Mouse (Mus musculus): Measurements from ENCODE around the gene Ttyh2.

Ttyh2 gene

DNA sequence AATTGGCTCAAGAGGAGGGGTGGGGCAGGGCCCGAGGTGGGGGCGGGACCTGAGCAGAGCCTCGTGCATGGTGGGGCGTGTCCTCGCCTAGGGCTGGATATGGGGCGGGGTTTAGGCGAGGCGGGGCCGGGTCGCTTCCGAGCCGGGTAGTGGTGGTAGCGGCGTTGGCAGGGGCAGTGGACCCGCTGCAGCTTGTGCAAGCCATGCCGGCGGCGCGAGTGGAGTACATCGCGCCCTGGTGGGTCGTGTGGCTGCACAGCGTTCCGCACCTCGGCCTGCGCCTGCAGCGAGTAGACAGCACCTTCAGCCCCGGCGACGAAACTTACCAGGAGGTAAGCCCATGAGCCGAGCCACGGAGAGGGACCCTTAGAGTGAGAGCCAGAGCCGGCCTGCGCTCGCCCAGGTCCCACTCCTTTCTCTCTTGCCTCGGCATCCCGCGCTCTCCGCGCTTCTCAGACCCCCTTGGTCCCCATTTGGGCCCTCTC lies at the start of gene Ttyh2:
Gene Ttyh2 (plus strand): TSS at position 91 of the 485 bp plus-strand sequence.
- DNase-seq = peak; percentile 94

DNA sequence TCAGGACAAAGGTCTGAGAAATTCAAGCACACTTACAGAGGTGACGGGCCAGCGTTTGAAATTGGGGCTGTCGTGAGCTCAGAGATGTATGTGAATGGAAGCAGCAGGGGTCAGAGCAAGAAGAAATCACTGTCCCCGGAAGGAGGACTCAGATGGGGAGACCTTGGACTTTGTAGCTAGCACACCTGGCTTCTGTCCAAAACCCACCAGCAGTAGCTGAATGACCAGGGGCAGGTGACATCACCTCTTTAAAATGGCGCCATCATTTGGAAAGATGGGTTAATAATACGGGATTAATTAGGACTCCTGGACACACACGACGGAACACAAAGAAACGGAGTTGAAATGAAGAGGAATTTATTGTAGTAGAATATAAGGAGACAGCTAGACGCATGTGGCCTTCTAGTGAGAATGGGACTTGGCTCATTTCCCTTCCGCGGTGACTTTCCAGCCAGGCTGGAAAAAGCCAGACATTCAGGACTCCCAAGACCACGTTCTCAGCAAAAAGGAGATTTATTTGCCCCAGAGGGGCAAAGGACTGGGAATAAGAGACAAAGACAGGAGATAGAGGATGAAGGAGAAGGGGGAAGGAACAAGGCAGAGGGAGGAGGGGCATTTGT lies 49.0 kb upstream of the Ttyh2 start:
- DNase-seq = no peak

DNA sequence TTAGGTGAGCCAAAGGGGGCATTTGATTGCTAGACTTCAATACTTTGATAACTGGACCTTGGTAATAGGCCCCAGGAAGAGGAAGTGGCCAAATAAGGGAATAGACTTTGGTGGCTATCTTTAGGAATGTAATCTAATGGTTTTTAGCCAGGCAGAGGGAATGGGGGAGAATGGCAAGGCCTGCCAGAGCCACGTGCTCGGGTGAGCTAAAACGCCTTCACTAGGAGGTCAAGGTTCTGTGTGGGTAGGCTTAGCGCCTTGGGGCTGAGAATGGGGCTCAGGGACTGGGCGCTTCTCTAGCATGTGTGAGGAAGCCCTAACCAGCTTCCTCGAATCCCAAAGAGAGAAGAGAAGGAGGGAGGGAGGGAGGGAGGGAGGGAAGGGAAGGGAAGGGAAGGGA lies 48.2 kb upstream of the Ttyh2 start:
- DNase-seq = no peak

DNA sequence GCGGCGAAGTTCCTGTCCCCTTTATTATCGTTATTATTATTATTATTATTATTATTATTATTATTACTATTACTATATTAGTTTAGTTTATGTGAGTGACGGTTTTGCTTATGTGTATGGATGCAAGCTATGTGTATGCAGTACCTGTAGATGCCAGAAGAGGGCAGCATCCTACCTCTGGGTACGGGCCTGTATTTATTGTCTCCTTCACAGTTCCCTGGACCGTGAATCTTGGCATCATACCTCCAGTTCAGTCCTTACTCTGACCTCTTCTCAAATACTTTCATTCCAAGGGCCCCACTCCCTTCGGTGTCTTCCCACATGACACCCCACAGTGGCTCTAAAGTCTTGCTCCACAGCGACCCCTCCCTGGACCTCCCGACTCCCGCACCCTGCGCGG lies 47.2 kb upstream of the Ttyh2 start:
- DNase-seq = no peak

DNA sequence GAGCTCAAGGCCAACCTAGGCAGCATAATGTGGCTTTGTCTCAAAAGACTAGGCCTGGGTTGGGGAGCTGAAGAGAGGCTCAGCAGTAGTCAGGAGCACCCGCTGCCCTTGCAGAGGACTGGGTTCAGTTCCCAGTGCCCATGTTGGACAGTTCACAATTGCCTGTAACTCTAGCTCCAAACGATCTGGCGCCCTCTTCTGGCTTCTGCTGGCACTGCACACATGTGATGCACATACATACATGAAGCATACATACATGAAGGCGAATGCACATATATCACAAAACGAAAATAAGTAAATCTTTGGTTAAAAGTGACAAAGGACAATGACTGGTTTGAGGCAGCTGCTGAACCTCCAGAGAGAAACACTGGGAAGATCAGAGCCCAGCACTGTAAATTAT lies 45.2 kb upstream of the Ttyh2 start:
- no peak for DNase-seq

DNA sequence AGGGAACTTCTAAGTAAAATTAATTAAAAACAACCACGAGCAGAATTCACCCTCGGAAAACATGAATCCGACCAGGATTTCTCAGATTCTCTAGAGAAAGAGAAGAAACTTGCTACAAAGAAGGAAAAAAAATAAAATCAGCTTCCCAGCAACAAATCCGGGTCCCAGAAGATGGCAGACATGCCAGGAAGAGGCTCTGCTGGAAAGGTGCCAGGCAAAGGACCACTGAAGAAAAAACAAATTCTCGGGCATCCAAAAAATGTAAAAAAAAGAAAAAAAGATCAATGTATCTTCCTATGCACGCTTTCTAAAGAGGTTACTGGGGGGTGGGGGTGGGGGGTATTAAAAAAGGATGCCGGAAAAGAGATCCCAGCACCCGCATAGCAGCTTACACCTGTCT lies 43.0 kb upstream of the Ttyh2 start:
- no peak for DNase-seq

DNA sequence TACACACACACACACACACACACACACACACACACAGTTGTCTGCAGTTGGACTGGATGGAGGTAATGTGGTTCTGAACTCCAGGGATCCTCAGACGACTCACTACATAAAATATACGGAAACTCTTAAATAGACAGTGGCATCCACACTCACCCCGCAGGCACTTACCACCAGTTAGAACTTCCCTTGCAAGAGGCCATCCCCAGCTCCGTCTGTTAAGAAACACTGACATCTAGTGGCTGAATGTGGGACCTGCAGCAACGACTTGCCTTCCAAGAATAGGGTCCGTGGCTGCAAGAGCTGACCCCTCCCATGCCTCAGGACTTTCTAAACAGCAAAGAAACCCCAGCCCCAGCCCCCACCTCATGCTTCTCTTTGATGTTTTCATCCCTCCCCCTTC lies 38.9 kb upstream of the Ttyh2 start:
- DNase-seq = peak; percentile 94

DNA sequence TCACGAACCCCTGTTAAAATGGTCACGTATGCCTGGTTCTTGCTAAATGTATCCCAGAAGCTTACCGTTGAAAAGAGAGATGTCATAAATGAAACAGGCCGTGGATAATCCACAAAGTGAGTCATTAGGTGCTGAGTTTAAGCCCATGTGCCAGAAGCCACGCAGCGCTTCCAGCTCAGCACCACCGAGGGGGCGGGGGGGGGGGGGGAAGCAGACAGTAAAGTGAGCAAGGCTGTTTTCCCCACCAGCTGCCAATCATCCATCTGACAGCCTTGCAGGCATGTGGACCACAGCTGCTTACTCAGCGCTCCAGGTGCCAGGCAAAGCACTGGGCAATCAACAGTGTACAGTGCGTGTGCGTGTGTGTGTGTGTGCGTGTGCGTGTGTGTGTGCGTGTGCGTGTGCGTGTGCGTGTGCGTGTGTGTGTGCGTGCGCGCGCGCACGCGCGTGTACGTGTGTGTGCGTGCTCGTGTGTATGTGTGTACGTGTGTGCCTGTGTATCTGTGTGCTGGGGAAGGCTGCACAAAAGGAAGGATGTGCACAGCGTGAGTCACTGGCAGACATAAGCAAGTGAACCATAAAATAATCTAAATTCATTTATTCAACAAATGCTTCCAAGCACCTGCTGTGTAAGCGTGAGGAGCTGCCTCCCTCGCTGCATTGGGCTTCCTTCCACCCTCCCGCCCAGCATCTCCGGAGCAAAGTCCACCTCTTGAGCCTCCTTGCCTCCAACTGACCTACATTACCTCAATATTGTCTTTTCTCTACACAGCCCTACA lies 38.3 kb upstream of the Ttyh2 start:
- DNase-seq = no peak

DNA sequence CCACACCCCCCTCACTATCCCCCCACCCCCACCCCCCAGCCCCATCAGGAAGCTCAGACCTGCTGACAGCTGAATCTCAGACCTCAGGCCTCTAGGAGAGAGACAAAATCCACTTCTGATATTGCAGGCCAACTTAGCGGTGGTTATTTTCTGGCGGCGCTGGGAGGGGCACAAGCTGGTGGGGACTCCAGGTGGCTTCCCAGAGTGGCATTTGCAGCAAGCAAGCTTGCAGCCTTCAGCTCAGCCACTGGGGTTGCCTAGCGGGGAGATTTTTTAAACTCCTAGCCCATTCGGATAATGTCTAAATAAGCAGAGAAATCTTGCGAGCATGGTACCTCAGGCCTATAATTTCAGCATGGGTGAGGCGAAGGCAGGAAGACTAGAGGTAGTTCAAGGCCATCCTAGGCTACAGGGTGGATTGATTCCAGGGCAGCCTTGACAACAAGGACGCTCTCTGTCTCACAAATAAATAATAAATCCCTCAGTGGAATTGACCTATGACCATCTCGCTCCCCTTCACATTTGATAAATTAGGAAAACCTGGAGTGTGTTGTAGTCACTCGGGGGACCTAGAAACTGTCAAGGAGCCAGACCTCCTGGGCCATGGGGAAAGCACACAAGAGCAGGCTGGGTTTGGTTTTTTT lies 36.5 kb upstream of the Ttyh2 start:
- DNase-seq = no peak

DNA sequence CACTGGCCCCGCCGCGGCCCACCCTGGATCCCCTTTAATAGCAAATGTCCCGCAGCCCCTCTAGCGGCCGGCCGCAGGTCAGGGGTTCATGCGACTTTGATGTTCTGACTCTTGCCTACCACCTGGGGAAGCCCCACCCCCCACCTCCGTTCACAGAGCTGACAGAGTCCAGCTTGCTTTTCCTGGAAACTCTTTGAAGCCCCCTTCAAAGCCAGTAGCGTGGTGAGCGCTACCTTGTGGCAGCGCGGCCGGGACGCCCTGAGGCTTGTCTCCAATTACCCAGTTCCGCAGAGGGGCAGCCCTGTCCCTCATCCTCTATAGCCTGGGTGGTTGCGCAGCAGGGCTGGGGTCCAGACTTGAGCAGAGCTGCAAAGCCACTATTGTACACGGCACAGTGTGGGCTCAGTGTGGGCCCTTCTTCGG lies 35.5 kb upstream of the Ttyh2 start:
- DNase-seq = peak; percentile 79

DNA sequence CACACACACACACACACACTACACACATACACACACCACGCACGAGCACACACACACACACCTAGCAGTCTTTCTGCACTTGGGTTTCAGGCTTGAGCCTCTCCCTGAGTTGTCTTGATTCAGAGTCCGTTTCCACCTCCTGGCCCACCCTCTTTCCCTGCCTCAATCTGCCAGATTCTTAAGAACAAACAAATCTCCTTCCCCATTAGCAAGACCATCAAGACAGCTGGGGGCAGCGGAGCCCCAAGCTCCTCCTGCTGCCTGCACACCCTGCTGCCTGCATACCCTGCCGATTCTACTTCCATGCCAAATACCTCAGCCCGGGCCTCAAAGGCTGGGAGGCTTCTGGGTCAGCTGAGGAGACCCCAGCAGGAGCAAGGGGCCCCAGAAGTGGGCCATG lies 34.6 kb upstream of the Ttyh2 start:
- DNase-seq = no peak

DNA sequence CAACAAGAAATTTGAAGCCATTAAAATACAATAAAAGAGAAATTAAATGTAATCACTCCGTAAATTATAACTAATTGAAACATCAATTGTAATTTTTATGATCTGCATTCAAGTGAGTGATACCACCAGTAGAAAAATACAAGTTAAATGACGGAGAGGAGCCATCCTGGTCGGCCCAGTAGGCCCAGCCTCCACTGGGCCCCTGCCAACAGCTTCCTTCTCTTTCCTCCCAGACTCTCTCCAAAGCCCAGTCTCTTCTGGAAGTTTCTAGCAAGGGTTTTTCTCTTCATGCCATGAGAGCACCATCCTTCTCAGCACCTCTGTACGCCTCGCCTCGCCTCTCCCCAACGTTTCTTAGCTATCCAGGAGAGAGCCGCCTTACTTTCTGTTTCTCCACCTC lies 34.1 kb upstream of the Ttyh2 start:
- no peak for DNase-seq

DNA sequence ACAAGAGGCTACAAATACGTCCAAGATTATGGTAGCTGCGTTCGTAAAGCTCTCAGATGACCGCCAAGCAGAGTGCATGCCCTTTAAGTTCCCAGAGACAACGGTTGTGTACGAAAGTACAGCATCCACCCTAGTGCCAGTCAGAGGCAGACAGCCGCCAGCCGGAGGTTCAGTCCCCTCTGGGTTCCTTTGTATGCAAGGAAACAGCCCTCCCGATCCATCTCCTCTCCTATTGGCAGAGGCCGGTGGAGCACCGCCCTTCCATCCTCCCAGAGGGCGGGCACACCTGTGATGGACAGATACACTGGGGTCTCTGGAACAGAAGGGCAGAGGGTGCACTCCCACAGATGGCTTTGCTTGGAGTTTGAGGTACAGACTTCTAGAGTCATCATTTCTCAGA lies 33.0 kb upstream of the Ttyh2 start:
- peak; percentile 66 for DNase-seq

DNA sequence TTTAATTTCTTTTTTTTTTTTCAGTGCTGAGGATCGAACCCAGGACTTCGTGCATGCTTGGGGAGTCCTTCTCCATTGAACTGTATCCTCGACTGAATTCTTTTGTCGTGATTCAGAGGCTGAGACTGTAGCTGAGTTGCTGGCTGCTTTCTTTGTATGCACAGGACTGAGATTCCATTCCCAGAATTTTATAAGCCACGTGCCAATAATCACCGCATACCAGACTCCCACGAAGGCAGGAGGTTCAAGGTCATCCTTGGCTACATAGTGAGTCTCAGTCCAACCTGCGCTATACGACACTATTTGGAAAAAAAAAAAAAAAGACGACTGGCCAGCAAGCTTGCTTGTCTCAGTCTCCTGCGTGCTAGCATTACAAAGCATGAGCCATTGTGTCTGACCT lies 32.3 kb upstream of the Ttyh2 start:
- DNase-seq = no peak

DNA sequence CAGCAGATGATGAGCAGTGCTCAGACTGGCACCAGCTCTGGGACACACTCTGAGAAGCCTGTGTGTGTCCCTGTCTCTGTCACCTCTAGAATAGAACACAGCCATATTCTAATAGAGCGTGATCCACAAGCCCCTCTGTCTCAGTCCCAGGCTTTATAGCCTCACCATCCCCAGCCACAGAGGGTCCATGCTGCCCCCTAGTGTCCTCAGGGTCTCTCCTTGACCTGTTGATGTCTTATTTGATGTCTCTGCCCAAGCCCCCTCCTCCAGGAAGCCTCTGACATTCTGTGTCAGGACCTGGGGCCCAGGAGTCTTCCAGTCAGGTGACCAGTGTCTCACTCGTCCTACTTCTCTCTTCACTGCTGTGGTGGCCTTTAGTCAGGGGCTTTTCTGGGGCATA lies 31.1 kb upstream of the Ttyh2 start:
- DNase-seq = no peak

DNA sequence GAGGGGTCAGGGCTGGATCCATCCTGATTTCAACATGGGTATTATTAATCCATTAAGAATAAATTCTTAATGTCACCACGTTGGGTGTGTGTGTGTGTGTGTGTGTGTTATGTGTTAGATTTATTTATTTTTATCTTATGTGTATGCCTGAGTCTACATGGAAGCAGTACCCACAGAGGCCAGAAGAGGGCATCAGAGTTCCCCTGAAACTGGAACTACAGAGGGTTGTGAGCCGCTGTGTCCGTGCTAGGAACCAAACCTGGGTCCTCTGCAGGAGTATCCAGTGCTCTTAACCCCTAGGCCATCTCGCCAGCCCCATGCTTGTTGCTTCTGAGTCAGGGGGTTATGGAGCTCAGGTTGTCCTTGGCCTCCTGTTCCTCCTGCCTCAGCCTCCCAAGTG lies 25.7 kb upstream of the Ttyh2 start:
- no peak for DNase-seq

DNA sequence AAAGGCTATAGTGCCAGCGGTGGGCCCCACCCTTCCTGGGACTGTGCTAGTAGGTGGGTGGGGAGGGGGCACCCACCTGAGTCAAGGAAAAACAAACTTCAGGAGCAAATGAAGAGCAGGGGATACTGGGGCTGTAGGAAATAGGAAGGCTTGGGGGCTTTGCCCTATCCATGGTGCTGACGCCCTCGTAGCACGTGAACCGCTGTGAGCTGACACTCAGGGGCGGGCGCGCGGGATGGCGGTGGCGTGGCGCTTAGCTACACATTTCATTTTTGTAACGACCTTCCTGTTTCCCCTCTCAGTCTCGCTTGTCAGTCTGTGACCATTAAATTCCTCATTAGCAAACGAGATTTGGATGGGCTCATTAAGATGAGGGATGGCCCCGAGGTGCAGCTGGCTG lies 22.7 kb upstream of the Ttyh2 start:
- DNase-seq = peak; percentile 75

DNA sequence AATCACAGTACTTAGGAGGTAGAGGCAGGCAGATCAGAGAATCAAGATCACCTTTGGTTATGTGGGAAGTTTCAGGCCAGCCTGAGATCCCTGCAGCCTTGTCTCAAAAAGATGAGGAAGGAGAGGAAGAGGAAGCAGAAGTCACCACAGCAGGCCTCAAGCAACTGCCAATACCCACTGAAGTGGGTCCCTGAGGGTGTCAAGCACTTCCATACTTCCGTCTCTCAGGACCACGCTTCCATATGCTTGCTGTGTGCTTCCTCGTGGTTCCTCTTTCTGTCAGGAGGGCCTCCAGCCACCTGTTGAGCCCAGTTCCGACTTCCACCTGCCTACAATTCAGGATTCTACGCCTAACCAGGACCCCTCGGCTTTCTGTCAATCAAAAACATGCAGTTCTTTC lies 21.6 kb upstream of the Ttyh2 start:
- DNase-seq = no peak

DNA sequence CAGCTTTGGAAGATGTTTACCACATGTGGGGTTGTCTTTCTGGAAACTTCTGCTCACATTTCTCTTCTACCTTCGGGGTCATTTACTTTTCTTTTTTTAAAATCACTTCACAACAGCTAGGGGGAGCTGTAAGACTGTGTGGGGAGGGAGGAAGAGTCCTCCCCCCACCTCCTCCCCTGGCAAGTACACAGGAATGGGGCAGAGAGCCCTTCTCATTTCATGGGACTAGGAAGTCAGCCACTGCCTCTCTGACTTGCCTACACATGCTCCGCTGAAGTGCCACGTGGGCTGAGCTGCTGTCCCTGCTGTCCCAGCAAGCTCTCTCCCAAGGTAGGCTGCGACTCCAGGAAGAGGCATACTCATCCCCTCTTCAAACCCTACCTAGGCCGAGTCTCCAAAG lies 20.7 kb upstream of the Ttyh2 start:
- no peak for DNase-seq

DNA sequence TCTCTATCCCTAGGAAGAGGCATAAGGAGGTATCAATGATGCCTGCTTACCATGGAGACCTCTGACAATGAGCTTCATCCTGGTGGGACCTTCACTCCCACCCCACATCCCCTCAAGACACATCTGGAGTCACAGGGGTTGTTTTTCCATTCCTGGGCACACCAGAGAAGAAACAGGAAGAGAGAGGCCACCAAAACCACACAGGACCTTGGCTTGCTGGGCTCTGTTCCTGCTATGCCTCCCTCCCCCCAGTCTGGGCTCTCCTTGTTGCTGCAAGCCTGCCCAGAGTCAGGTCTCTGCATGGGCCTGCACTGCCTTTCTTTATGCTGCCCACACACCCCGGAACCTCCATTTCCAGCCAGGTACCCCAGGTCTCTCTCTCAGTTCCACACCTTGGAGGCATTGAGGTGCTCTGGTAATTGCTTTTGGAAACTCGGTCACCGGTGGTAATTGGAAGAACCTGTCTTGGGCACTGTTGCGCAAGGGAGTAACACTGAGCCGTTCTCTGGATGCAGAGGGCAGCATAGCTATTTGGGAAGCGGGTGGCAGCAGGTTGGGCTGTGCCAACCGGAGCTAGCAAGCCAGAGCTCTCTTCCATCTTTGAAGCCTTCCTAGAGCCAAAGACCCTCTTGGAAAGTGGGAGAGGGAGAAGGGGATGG lies 19.8 kb upstream of the Ttyh2 start:
- no peak for DNase-seq

DNA sequence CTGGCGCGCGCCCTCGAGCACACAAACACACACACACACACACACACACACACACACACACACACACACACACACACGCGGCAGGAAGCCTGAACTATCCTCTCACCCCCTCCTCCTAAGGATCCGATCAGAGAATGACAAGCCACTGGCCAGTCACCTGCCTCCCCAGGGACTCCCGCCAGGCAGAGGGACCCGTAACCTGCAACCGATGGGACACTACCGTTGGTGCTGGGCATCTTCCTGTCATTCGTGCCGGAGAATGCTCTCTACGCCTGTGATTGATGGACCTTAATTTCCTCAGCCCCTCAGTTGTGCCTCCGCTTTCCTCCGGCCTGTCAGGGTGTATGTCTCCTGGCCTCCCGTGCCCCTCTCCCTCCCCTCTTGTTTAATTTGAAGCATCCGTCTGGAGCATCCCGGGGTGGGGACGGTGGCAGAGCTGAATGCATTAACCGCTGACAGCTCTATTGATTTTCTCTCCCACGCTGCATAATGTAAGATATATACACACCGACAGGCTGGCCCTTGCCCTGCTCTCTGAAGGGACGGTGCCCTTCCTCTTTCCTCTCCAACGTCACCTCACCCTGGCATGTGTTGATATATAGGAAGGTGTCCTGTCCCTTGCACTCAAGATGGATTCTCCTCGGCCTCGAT lies 18.1 kb upstream of the Ttyh2 start:
- no peak for DNase-seq

DNA sequence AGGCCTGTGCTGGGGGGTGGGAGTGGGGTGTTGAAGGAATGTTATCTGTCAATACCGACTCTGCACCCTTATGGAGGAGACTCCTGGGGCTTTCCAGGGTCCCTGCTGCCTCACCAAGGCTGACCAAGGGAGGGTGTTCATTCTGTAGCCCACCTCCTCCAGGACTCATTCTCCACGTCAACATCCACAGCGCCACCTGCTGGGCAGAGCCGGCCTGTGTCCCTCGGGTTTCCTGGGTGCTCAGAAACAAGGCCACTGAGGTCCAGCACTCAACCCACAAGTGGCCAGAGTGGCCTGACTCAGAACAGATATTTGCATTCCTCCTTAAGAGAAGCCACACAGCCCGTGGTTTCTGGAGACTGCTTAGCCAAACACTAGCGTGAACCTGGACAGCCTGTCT lies 17.5 kb upstream of the Ttyh2 start:
- DNase-seq = peak; percentile 65

DNA sequence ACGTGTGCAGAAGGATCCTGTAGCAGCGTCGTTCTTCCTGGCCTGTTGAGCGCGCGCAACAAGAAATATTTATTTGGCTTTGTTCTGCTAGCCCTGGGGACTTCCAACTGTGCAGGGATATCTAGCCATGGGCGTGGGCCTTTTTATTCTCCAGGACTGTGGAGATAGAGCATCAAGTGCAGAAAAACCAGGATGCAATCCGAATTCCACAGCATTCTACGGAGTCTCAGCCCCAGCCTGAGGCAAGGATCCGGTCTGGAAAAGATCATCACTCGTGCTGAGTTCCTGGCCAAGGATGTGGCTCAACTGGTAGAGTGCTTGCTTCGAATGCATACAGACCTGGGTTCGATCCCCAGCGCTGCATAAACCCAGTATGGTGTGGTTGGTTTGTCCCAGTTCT lies 13.1 kb upstream of the Ttyh2 start:
- no peak for DNase-seq
